Mouse (Mus musculus): ENCODE measurements around the gene Fam207a. TPM values are rescaled to one million over a fixed set of nuclear protein-coding genes. Genes with fewer than 3 reads are reported as not detected.

Fam207a gene
- polyA plus RNA-seq, 1 experiment from 2014 or later: 23.3 TPM

Other genes with a start within 250 kb of the Fam207a start
- gene Adarb1, start 97.5 kb downstream of the Fam207a start, polyA plus RNA-seq (2015; fragmentation: Nextera tagmentation; extraction: Ambion mirVana): 1.0 and 1.5 TPM in 2 replicates
- 10.3 and 10.7 TPM in 2 replicates for gene Itgb2, start 14.5 kb upstream of the Fam207a start, polyA plus RNA-seq (2015; fragmentation: Nextera tagmentation; extraction: Ambion mirVana)
- gene Pttg1ip, start 65.9 kb upstream of the Fam207a start, polyA plus RNA-seq (2015; fragmentation: Nextera tagmentation; extraction: Ambion mirVana): 64.1 and 73.2 TPM in 2 replicates
- 118 and 127 TPM in 2 replicates for gene Sumo3, start 90.3 kb upstream of the Fam207a start, polyA plus RNA-seq (2015; fragmentation: Nextera tagmentation; extraction: Ambion mirVana)
- 1.1 and 5.3 TPM in 2 replicates for gene Gm49325, start 90.4 kb upstream of the Fam207a start, polyA plus RNA-seq (2015; fragmentation: Nextera tagmentation; extraction: Ambion mirVana)
- 47.2 and 50.1 TPM in 2 replicates for gene Ube2g2, start 106.5 kb upstream of the Fam207a start, polyA plus RNA-seq (2015; fragmentation: Nextera tagmentation; extraction: Ambion mirVana)
- gene Tspear, start 170.8 kb upstream of the Fam207a start, polyA plus RNA-seq (2015; fragmentation: Nextera tagmentation; extraction: Ambion mirVana): 0.07 and 0.10 TPM in 2 replicates
- gene Gm19402, start 175.0 kb upstream of the Fam207a start, polyA plus RNA-seq (2015; fragmentation: Nextera tagmentation; extraction: Ambion mirVana): not detected in 2 replicates
- gene Gm9508, start 181.4 kb upstream of the Fam207a start, polyA plus RNA-seq (2015; fragmentation: Nextera tagmentation; extraction: Ambion mirVana): not detected in 2 replicates
- gene Gm10272, start 190.8 kb upstream of the Fam207a start, polyA plus RNA-seq (2015; fragmentation: Nextera tagmentation; extraction: Ambion mirVana): not detected in 2 replicates
- not detected in 2 replicates for gene Gm10024, start 195.7 kb upstream of the Fam207a start, polyA plus RNA-seq (2015; fragmentation: Nextera tagmentation; extraction: Ambion mirVana)
- gene Gm10142, start 200.0 kb upstream of the Fam207a start, polyA plus RNA-seq (2015; fragmentation: Nextera tagmentation; extraction: Ambion mirVana): not detected in 2 replicates
- not detected in 2 replicates for gene Krtap12-1, start 204.8 kb upstream of the Fam207a start, polyA plus RNA-seq (2015; fragmentation: Nextera tagmentation; extraction: Ambion mirVana)
- gene Gm10100, start 210.7 kb upstream of the Fam207a start, polyA plus RNA-seq (2015; fragmentation: Nextera tagmentation; extraction: Ambion mirVana): not detected in 2 replicates
- not detected in 2 replicates for gene Gm18596, start 226.9 kb upstream of the Fam207a start, polyA plus RNA-seq (2015; fragmentation: Nextera tagmentation; extraction: Ambion mirVana)
- gene Gm9736, start 235.6 kb upstream of the Fam207a start, polyA plus RNA-seq (2015; fragmentation: Nextera tagmentation; extraction: Ambion mirVana): not detected in 2 replicates
- gene Gm3233, start 243.9 kb upstream of the Fam207a start, polyA plus RNA-seq (2015; fragmentation: Nextera tagmentation; extraction: Ambion mirVana): not detected in 2 replicates

Data from liver, embryonic 13.5 days (tissue).